Mouse (Mus musculus) ES-E14 (cell line): ENCODE data around the gene Orc5. TPM values are rescaled to one million over a fixed set of nuclear protein-coding genes. Genes with fewer than 3 reads are reported as not detected.

Source experiments
- DNase-seq: peaks from one replicate; pipeline ENCODE4 v3.0.0-alpha.2; 2013; ENCODE audit warnings: low read depth, low spot score
- H3K27ac ChIP-seq: 2 replicates; pipeline ENCODE4 v1.5.1; 2012; ENCODE audit warnings: low read depth, mild to moderate bottlenecking, low read length, moderate library complexity, mixed read lengths; ENCODE audit not compliant: poor library complexity, insufficient read depth, severe bottlenecking
- H3K36me3 ChIP-seq: 2 replicates; pipeline ENCODE4 v1.6.1; 2012; ENCODE audit warnings: mild to moderate bottlenecking, low read length, moderate library complexity, mixed read lengths; ENCODE audit not compliant: control insufficient read depth, poor library complexity, insufficient read depth, severe bottlenecking
- H3K4me1 ChIP-seq, 2 experiments: fragments of 150-350 bp in 1 of 2; sonication (generic) in 1 of 2; 2 replicates each; pipeline ENCODE4 v1.6.1; 2012; ENCODE audit warnings: low read length in 2 of 2, mild to moderate bottlenecking in 1 of 2, mixed read lengths in 1 of 2; ENCODE audit not compliant: control insufficient read depth in 2 of 2, insufficient read depth in 2 of 2, poor library complexity in 1 of 2
- H3K4me3 ChIP-seq, 2 experiments: fragments of 150-350 bp in 1 of 2; sonication (generic) in 1 of 2; 2 replicates each; pipeline ENCODE4 v1.5.1; 2012; ENCODE audit warnings: low read length in 2 of 2, low read depth in 1 of 2, mild to moderate bottlenecking in 1 of 2, mixed read lengths in 1 of 2; ENCODE audit not compliant: insufficient read depth in 1 of 2, poor library complexity in 1 of 2, severe bottlenecking in 1 of 2
- H3K9ac ChIP-seq: 2 replicates; pipeline ENCODE4 v1.6.1; 2012; ENCODE audit warnings: low read depth, mild to moderate bottlenecking, low read length, mixed read lengths; ENCODE audit not compliant: poor library complexity, insufficient read depth, severe bottlenecking
- H3K9me3 ChIP-seq: fragments of 150-350 bp; sonication (generic); 2 replicates; pipeline ENCODE4 v1.6.1; 2012; ENCODE audit warnings: low read depth, mild to moderate bottlenecking, low read length; ENCODE audit not compliant: control insufficient read depth, insufficient read depth
- CHD2 ChIP-seq: IDR thresholded peaks from 2 replicates; pipeline ENCODE4 v1.6.1; 2014; ENCODE audit warnings: mild to moderate bottlenecking, low read depth, low read length, inconsistent platforms
- HCFC1 ChIP-seq: IDR thresholded peaks from 2 replicates; pipeline ENCODE4 v1.6.1; 2012; ENCODE audit warnings: low read length, inconsistent platforms, borderline replicate concordance; ENCODE audit not compliant: insufficient read depth
- MAFK ChIP-seq: IDR thresholded peaks from 2 replicates; pipeline ENCODE4 v1.6.1; 2014; ENCODE audit warnings: mild to moderate bottlenecking, low read depth, low read length, inconsistent platforms; ENCODE audit not compliant: insufficient read depth
- ZC3H11A ChIP-seq: IDR thresholded peaks from 2 replicates; pipeline ENCODE4 v1.6.1; 2012; ENCODE audit warnings: low read depth, mild to moderate bottlenecking, inconsistent platforms, low read length, borderline replicate concordance
- ZNF384 ChIP-seq: IDR thresholded peaks from 2 replicates; pipeline ENCODE4 v1.6.1; 2012; ENCODE audit warnings: low read depth, low read length, inconsistent platforms
- in situ Hi-C, 2 experiments: fragments of 600-800 bp; cut with MboI; formaldehyde crosslinking; loops; one replicate each; pipeline ENCODE4 v1.15.1; 2025; ENCODE audit warnings: low sequenced_read_pairs in 2 of 2, inconsistent platforms in 1 of 2; ENCODE audit not compliant: unreplicated experiment in 2 of 2
- total RNA-seq: library from RNA; depleted of rRNA; stranded (reverse); fragments of 300-350 nt; gene quantifications from 2 replicates; pipeline ENCODE4 v1.2.3, GENCODE M21; 2012; rRNA removed

Gene Orc5
- 88.6 and 105 TPM in 2 replicates for total RNA-seq

- H3K9ac ChIP-seq = peak within 1 kb of the TSS; percentile 94
- peaks cover 10% of the 10 kb centered on the region for H3K36me3 ChIP-seq
- no peaks in the 10 kb centered on the region for H3K9me3 ChIP-seq
- peak within 1 kb of the TSS; percentile 76 for H3K27ac ChIP-seq
- DNase-seq = peak; percentile 88
- peak within 1 kb of the TSS; percentile 80 to 88 for H3K4me3 ChIP-seq
- no peak for TF ChIP-seq ZC3H11A
- no peak for TF ChIP-seq MAFK
- no peak for TF ChIP-seq ZNF384
- TF ChIP-seq HCFC1 = no peak
- no peak for TF ChIP-seq CHD2
- peaks cover 2% of the 10 kb centered on the region in 2 experiments; a peak in 2 of 4 replicates for H3K4me1 ChIP-seq
- in situ Hi-C loops = no loop called here
Measured at GRCm38 (mm10) chr5:22550033-22550551, at the start of gene Orc5. Orc5 (minus strand) TSS chr5:22550429.

GRCm38 (mm10) chr5:22596981-22597380 lies 46.8 kb upstream of the Orc5 start:
- no peak for TF ChIP-seq ZNF384
- no peak for TF ChIP-seq MAFK
- no peak for TF ChIP-seq ZC3H11A
- no peak for TF ChIP-seq HCFC1
- TF ChIP-seq CHD2 = no peak
- Histone ChIP-seq H3K36me3 (no peaks in the 10 kb centered on the region), H3K4me1 (no peaks in the 10 kb centered on the region), H3K4me3 (no peak overlapping the region), H3K27ac (no peak overlapping the region), H3K9me3 (no peaks in the 10 kb centered on the region), H3K9ac (no peak overlapping the region)
- in situ Hi-C loops = no loop called here
- DNase-seq = no peak

GRCm38 (mm10) chr5:22589370-22589966 lies 39.2 kb upstream of the Orc5 start:
- no peak for DNase-seq
- Histone ChIP-seq H3K27ac (no peak overlapping the region), H3K9ac (no peak overlapping the region), H3K4me3 (no peak overlapping the region), H3K9me3 (no peaks in the 10 kb centered on the region), H3K4me1 (no peaks in the 10 kb centered on the region), H3K36me3 (no peaks in the 10 kb centered on the region)
- in situ Hi-C loops = no loop called here
- TF ChIP-seq ZNF384 (no peak), ZC3H11A (no peak), MAFK (no peak), CHD2 (no peak), HCFC1 (no peak)

GRCm38 (mm10) chr5:22587492-22587891 lies 37.3 kb upstream of the Orc5 start:
- Histone ChIP-seq H3K36me3 (no peaks in the 10 kb centered on the region), H3K4me1 (no peaks in the 10 kb centered on the region), H3K4me3 (no peak overlapping the region), H3K9me3 (no peaks in the 10 kb centered on the region), H3K9ac (no peak overlapping the region), H3K27ac (no peak overlapping the region)
- in situ Hi-C loops = no loop called here
- TF ChIP-seq CHD2 = no peak
- no peak for TF ChIP-seq MAFK
- no peak for TF ChIP-seq ZNF384
- DNase-seq = no peak
